Mouse (Mus musculus): ENCODE results near the gene Eef1e1.
A peak's percentile ranks its signal among the peaks of the same experiment; 100 is the strongest.
"Not testable (repeated sequence)": the region's sequence is repeated elsewhere in the genome, so short reads cannot be mapped to it uniquely, and the experiment has no call there.

The Eef1e1 gene

GRCm38 (mm10) chr13:38625492-38626228 lies 33.2 kb downstream of the Eef1e1 start:
- no peak for DNase-seq (ENCODE audit: low read depth, low spot score)

- DNase-seq (ENCODE audit: low read depth, low spot score) = no peak
These were observed 34.5 kb downstream of the Eef1e1 start for GRCm38 (mm10) chr13:38624292-38624902.

DNA sequence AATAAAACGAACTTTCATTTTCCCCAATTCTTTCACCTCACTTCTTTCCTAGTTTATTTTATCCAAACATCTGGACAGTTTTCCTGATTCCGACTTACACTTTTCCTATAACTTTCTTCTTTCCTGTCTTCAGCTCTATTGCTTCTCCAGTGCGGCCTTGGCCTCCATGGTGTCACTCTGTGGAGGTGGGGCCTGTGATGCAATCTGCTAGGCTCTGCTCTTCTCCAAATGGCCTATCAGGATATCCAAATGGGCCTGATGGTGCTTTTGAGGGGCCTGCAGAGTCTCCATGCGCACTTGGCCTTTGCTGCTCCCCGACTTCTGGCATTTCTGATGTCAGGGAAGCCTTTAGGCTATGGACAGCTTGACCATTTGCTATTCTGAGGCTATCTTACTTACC lies 35.6 kb downstream of the Eef1e1 start:
- DNase-seq (ENCODE audit: low read depth, low spot score) = no peak

- DNase-seq (ENCODE audit: low read depth, low spot score) = not testable (repeated sequence)
These were observed 40.7 kb downstream of the Eef1e1 start for GRCm38 (mm10) chr13:38618001-38618630.

- no peak for DNase-seq (ENCODE audit: low read depth, low spot score)
These were observed 42.0 kb downstream of the Eef1e1 start for GRCm38 (mm10) chr13:38616887-38617286.

GRCm38 (mm10) chr13:38615656-38616055 lies 43.2 kb downstream of the Eef1e1 start:
- no peak for DNase-seq (ENCODE audit: low read depth, low spot score)

- no peak for DNase-seq (ENCODE audit: low read depth, low spot score)
These were observed 44.6 kb downstream of the Eef1e1 start for GRCm38 (mm10) chr13:38614298-38614697.

DNA sequence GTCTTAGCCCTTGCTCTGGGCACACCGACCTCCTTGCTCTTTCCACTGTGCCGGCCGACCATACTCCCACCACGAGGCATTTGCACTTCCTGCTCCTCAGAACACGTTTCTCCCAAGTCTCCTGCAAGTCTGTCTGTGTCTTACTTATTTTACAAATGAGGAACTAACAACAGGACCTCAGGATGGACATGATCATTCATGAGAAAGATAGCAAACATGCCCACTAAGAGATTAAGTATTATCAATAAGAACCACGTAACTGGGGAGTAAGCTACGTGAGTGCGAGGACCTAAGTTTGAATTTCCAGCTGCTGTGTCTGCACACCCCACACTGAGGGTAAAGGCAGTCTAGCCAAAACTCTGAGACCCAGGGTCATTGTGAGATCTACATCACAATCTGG lies 45.3 kb downstream of the Eef1e1 start:
- DNase-seq (ENCODE audit: low read depth, low spot score) = no peak

GRCm38 (mm10) chr13:38612608-38613007 lies 46.2 kb downstream of the Eef1e1 start:
- DNase-seq (ENCODE audit: low read depth, low spot score) = no peak

DNA sequence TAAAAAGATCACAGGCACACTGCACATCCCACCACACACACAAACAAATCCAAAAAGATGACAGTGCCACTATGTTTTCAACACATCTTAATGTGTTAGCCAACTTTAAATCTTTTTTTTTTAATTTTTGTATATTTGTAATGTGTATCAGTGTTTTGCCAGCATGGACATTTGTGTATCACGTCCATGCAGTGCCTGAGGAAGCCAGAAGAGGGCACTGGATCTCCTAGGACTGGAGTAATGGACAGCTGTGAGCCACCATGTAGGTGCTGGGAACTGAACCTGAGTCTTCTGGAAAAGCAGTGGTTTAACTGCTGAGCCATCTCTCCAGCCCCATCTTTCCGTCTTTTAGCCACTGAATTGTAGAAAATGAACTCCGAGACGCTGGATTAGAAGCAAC lies 46.7 kb downstream of the Eef1e1 start:
- peak; percentile 46 for DNase-seq (ENCODE audit: low read depth, low spot score)

- no peak for DNase-seq (ENCODE audit: low read depth, low spot score)
These were observed 48.5 kb downstream of the Eef1e1 start for GRCm38 (mm10) chr13:38610336-38610735.

DNA sequence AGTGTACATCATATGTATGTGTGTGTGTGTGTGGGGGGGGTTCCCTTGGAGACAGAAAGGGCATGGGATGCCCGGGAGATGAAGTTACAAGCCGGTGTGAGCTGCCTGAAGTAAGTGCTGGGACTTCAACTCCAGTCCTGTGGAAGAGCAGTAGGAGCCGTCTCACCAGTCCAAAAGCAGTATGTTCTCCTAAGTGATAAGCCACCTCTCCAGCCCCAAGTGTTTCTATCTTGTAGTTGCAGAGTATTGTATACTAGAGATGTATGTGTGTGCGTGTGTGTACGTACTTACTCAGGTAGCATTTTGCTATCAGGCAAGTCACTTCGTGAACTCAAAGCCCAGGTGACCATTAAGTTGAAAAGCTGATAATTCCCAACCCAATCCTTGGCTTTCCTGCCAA lies 51.7 kb downstream of the Eef1e1 start:
- no peak for DNase-seq (ENCODE audit: low read depth, low spot score)

GRCm38 (mm10) chr13:38605353-38605752 lies 53.5 kb downstream of the Eef1e1 start:
- no peak for DNase-seq (ENCODE audit: low read depth, low spot score)

GRCm38 (mm10) chr13:38602966-38603365 lies 55.9 kb downstream of the Eef1e1 start:
- DNase-seq (ENCODE audit: low read depth, low spot score) = peak; percentile 26

GRCm38 (mm10) chr13:38602243-38602832 lies 56.5 kb downstream of the Eef1e1 start:
- DNase-seq (ENCODE audit: low read depth, low spot score) = no peak

GRCm38 (mm10) chr13:38600811-38601210 lies 58.0 kb downstream of the Eef1e1 start:
- no peak for DNase-seq (ENCODE audit: low read depth, low spot score)

GRCm38 (mm10) chr13:38597076-38597475 lies 61.8 kb downstream of the Eef1e1 start:
- no peak for DNase-seq (ENCODE audit: low read depth, low spot score)

DNA sequence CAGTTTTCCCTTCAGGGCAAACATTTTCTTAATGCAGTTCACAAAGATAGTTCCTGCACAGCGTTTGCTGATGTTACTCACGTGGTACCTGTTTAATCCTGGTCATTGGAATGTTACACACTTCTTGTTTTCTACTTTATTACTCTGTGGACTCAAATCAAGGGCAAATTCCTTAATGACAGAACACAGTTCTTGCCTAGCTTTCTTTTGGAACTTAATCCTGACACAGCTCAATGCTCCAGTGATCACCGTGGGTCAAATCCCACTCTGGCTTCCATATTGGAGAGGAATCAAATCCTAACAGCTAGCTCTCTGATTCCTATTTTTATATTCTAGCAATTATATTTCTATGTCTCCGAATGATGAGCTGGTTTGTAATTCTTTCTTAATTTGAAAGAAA lies 62.4 kb downstream of the Eef1e1 start:
- DNase-seq (ENCODE audit: low read depth, low spot score) = no peak

Measured in R1 (cell line).